Mouse (Mus musculus) activated CD4-positive, CD25-positive, alpha-beta regulatory T cell, adult 4 months (primary cell): ENCODE data around the gene Rbm33. TPM values are rescaled to one million over a fixed set of nuclear protein-coding genes. Genes with fewer than 3 reads are reported as not detected.
A peak's percentile ranks its signal among the peaks of the same experiment; 100 is the strongest.

Experiments
- ATAC-seq: one replicate; pipeline ENCODE4 v1.8.0; 2017
- polyA plus RNA-seq, 2 experiments: library from polyadenylated mRNA; unstranded; fragments of 100-300 nt; shearing (Covaris generic); gene quantifications; one replicate each; pipeline ENCODE4 v1.2.1; 2017

Rbm33 gene
- polyA plus RNA-seq, 2 experiments from 2014 or later, result 10.1 to 12.2 TPM

GRCm38 (mm10) chr5:28329024-28329806 is 12.3 kb downstream of the Rbm33 start:
- ATAC-seq, result peak; percentile 86

GRCm38 (mm10) chr5:28333731-28334130 is 16.8 kb downstream of the Rbm33 start:
- no peak for ATAC-seq

GRCm38 (mm10) chr5:28351857-28352513 is 35.1 kb downstream of the Rbm33 start:
- ATAC-seq, result no peak

GRCm38 (mm10) chr5:28355614-28356013 is 38.7 kb downstream of the Rbm33 start:
- ATAC-seq, result no peak

GRCm38 (mm10) chr5:28360745-28361144 is 43.8 kb downstream of the Rbm33 start:
- no peak for ATAC-seq

- no peak for ATAC-seq
Observed at GRCm38 (mm10) chr5:28368056-28368455, 51.1 kb downstream of the Rbm33 start.

- no peak for ATAC-seq
Observed at GRCm38 (mm10) chr5:28370836-28371235, 53.9 kb downstream of the Rbm33 start.

GRCm38 (mm10) chr5:28372172-28372664 is 55.3 kb downstream of the Rbm33 start:
- ATAC-seq, result no peak

GRCm38 (mm10) chr5:28373498-28374427 is 56.8 kb downstream of the Rbm33 start:
- ATAC-seq, result no peak

GRCm38 (mm10) chr5:28377299-28377698 is 60.4 kb downstream of the Rbm33 start:
- ATAC-seq, result no peak

GRCm38 (mm10) chr5:28382289-28382688 is 65.4 kb downstream of the Rbm33 start:
- ATAC-seq, result peak; percentile 86

GRCm38 (mm10) chr5:28386783-28387182 is 69.9 kb downstream of the Rbm33 start:
- ATAC-seq, result no peak

GRCm38 (mm10) chr5:28387531-28388179 is 70.7 kb downstream of the Rbm33 start:
- no peak for ATAC-seq

- ATAC-seq, result peak; percentile 68
Observed at GRCm38 (mm10) chr5:28388184-28388583, 71.3 kb downstream of the Rbm33 start.

GRCm38 (mm10) chr5:28390189-28390588 is 73.3 kb downstream of the Rbm33 start:
- ATAC-seq, result no peak

- no peak for ATAC-seq
Observed at GRCm38 (mm10) chr5:28397344-28397743, 80.4 kb downstream of the Rbm33 start.

GRCm38 (mm10) chr5:28398736-28399135 is 81.8 kb downstream of the Rbm33 start:
- no peak for ATAC-seq

GRCm38 (mm10) chr5:28399451-28400115 is 82.7 kb downstream of the Rbm33 start:
- no peak for ATAC-seq

GRCm38 (mm10) chr5:28402756-28403155 is 85.8 kb downstream of the Rbm33 start:
- peak; percentile 92 for ATAC-seq

GRCm38 (mm10) chr5:28406662-28407061 is 89.7 kb downstream of the Rbm33 start:
- no peak for ATAC-seq

GRCm38 (mm10) chr5:28412006-28412685 is 95.2 kb downstream of the Rbm33 start:
- no peak for ATAC-seq
